Mouse (Mus musculus): ENCODE measurements around the gene Mff.

The Mff gene

DNA sequence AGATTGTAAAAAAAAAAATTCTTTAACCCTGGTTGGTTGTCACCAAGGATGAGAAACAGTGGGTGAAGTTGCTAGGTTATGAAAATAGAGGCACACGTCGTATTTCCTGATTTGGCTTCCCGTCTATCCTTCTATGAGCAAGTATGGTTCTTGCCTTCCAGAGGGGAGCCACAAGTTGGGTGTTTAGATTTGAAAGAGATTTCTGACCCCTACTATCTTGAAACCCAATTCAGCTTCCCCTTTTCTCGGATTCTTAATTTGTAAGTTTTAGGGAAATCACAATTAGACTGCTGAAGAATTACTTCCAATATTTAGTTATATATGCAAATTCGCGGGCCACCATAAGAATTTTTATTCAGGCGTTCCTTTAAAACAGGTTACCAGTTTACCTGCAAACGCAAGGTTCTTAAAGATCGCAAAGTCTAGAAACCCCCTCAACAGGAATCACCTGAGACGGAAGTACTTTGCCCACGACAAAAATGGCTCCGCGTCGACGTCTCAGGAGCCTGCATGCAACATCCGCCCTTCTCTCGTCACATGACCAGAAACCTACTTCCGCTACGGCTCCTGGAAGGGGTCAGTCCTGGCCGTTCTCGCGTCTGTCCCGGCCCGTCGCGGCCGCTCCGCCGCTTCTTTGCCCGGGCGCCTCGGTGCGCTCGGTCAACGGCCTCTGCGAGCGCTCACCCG, at the start of gene Mff:
TSS of gene Mff (plus strand) at position 552 of the 687 bp plus-strand sequence.
- DNase-seq (ENCODE audit: low spot score): peak; percentile 85

DNA sequence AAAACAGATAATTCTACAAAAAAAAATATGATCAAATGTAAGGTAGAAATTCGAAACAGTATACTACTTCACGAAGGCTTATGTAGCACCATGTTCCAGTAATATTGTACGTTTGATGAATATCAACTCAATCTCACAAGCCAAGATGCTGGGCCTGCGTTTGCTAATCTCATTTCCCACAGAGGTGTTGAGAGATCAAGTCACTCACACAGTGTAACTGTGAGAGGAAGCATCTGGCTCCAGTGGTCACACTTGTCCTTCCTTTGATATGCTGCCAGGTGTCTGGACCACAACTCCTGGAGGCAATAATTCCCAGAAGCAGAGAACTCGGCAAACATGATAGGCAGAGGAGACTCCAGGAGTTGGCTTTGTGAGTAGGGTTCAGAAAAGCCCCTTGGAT, 38.4 kb upstream of the Mff start:
- no peak for DNase-seq (ENCODE audit: low spot score)

DNA sequence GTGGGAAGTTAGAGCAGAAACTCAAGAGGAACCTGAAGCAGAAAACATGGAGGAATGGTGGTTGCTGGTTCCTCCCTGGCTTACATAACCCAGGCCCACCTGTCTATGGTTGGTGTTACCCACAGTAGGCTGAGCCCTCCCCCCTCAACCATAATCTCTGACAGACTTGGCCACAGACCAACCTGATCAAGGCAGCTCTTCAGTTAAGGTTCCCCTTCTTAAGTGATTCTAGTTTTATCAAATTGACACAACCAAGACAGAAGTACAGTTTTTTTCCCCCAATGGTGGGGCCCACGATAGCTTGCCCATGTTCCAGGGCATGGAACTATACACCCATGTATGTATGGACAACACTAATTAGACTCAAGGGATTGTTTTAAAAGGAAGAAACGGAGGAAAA, 37.8 kb upstream of the Mff start:
- no peak for DNase-seq (ENCODE audit: low spot score)

DNA sequence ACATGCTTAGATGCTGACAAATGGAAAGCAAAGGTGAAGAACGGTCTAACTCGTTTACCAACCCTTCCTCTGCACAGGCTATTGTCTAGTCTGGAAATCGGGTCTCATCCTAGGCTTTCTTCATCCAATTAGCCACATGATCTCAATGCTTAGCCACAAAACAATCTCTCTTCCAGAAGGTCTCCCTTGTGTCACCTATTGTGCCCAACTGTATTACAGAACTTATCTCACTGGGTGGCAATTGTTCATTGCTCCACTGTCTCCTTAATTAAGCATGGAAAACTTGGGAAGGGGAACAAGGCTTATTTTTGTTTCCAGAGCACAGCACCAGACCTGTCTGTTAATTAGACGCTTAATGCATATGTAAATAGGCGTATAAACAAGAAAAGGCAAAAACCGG, 36.8 kb upstream of the Mff start:
- no peak for DNase-seq (ENCODE audit: low spot score)

GRCm38 (mm10) chr1:82695915-82696314, 28.8 kb upstream of the Mff start:
- DNase-seq (ENCODE audit: low spot score): no peak

GRCm38 (mm10) chr1:82717816-82718512, 6.7 kb upstream of the Mff start:
- no peak for DNase-seq (ENCODE audit: low spot score)

DNA sequence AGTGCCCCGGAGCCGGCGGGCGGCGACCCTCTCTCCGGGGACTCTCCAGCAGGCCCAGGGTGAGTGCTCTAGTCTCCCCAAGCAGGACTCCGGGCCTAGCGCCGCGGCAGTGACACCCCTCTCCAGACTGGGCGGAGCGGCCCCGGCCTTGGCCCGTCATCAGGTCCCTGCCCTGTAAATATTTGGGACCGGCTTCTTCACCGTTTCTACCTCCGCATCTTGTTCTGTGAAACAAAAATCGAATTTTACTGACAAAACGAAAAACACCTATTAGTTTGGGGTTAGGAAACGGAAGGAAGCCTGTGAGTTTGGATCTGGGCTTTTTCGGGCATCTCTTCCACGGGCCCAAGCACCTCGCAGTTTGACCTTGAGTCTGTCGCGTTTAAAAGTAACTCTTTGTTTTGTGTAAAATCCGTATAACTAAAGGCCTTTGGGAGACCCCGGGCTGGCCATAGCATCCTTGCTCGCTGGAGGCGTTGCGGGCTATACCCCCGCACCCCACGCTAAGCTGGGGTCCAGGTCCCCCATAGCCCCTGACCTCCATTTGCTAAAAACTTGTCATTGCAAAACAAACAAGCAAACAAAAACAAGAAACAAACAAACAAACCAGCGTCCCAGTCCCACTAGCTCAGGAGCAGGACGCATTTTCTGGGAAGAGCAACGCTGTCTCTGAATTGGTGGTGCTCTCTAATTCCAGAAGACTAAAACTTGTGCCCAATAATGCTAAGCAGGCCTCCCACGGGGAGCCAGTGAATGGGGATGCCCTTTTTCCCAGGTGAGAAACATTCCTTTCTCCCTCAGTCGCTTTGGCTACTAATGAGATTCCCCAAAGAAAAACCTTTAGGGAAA, 560 bp downstream of the Mff start:
- no peak for DNase-seq (ENCODE audit: low spot score)

GRCm38 (mm10) chr1:82725875-82726185, 1.1 kb downstream of the Mff start:
- no peak for DNase-seq (ENCODE audit: low spot score)

GRCm38 (mm10) chr1:82726482-82726881, 1.8 kb downstream of the Mff start:
- no peak for DNase-seq (ENCODE audit: low spot score)

- no peak for DNase-seq (ENCODE audit: low spot score)
These were observed 8.7 kb downstream of the Mff start for GRCm38 (mm10) chr1:82733357-82733756.

DNA sequence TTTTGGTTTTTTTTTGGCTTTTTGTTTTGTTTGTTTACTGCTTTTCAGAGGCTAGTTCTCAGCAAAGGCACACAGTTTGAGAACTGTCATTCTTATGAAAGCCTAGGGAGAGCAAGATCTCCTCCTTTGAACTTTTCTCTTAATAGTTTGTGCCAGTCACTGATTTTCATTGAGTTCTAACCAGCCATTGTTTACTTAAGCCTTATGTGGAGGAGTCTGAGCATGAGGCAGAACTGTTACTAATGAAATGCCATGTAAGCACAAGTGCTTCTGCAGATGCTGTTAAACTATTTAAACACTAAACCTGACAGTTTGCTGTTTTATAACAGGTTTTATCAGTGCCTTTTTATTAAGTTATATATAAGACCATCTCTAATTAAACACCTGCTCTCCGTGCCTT, 13.4 kb downstream of the Mff start:
- DNase-seq (ENCODE audit: low spot score): no peak

DNA sequence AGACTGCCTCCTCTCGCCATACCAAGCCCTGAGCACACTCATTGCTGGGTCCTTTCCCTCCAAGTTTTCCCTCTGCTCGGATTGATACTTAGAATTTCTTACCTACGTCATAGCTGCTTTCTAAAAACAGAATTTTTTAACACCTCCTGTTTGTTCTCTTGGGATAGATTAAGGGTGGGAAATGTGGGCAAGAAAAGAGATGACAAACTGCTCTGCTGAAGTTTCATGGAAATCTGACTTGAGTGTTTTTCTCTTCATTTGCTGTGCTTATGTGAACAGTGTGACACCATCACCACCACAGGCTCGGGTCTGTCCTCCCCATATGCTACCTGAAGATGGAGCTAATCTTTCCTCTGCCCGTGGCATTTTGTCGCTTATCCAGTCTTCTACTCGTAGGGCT, 16.8 kb downstream of the Mff start:
- DNase-seq (ENCODE audit: low spot score): no peak

GRCm38 (mm10) chr1:82743962-82744361, 19.3 kb downstream of the Mff start:
- DNase-seq (ENCODE audit: low spot score): no peak

GRCm38 (mm10) chr1:82746408-82746807, 21.7 kb downstream of the Mff start:
- DNase-seq (ENCODE audit: low spot score): no peak

DNA sequence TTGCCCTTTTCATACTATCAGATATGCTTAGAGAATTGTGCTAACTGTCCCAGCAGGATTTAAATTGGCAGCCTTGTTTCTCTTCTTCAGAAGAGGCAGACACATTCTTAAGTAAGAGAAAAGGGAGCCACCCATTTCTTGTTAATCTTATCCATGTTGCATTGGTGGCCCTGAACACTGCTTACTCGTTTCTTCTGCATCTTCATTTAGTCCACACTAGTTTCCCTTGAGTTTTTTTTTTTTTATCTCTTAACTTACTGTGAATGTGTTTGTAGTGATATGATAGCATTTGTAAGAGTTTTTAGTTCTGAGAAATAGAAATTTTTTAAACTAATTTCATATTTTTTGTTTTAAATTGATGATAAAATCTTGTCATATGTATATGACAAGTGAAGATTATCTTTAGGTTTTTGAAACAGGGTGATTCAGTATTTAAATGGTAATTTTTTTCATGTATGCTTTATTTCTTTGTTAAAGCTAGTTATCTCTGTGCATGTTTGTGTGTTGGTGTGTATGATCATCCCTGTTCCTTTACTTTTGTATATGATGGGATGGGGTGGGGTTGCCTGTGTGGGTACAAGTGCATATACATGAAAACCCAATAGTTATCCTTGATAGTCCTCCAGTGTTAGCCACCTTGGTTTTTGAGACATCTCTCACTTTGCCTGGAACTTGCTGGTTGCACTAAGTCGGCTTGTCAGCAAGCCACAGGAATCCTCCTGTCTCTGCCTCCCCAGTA, 23.2 kb downstream of the Mff start:
- no peak for DNase-seq (ENCODE audit: low spot score)

DNA sequence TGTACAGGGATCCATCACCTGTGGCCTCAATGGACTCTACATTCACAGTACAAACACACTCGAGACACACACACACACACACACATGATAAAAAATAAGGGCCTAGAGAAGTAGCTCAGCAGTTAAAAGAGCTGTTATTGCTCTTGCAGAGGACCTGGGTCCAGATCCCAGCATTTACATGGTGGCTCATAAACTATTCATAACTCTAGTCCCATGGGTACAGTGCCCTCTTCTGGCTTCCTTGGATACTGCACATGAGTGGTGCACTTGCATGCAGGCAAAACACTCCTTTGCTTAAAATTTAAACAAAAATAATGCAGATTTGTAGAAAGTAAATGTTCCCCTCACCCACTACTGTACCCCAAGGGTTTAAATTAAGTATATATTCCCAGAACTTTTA, 34.8 kb downstream of the Mff start:
- DNase-seq (ENCODE audit: low spot score): no peak

DNA sequence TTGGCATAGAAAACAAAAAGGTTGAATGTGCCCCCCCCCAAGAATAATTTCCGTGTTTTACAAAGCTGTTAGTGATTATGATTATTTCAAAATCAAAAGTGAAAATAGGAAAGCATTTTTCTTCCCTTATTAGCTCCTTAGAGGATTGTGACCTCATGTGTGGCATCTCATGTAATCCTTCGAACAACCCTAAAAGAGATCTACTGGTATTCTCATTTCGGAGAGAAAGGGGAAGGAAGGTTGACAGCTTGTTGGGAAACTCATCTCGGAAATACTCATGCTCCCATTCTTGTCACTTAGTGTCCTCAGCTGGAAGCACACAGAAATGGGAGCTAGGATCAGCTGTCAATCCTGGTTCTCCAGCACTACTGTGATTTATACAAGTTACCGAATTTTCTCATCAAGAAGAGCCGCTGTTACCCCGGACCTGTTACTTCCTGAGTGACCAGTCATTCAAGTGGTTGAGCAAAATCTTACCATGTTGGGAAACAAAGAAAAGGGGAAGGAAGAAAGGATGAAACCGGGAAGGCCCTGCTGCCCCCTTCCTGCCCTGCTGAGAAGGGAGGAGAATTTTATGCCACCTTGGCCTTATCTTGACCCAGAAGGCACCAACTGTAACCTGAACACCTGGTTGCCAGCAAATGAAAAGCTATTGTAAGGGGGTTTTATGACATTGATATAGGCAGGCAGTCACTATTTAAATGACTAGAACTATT, 36.9 kb downstream of the Mff start:
- no peak for DNase-seq (ENCODE audit: low spot score)

DNA sequence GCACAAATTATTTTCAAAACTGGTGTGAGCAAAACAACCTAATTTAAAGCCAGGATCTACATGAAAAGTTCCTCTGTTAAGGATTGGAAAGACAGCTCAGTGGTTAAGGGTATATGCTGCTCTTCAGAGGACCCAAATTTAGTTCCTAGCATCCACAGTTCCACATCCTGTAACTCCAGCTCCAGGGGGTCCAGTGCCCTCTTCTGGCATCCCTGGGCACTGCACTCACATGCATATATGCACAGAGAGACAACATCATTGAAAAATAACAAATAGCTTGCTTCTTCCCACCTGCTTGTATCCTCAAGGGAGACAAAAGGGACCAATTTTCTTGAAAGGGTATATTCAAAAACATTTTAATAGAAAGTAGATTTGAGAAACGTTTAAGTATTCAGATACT, 37.6 kb downstream of the Mff start:
- DNase-seq (ENCODE audit: low spot score): no peak

GRCm38 (mm10) chr1:82766227-82766626, 41.5 kb downstream of the Mff start:
- no peak for DNase-seq (ENCODE audit: low spot score)

GRCm38 (mm10) chr1:82766641-82767040, 42.0 kb downstream of the Mff start:
- no peak for DNase-seq (ENCODE audit: low spot score)

DNA sequence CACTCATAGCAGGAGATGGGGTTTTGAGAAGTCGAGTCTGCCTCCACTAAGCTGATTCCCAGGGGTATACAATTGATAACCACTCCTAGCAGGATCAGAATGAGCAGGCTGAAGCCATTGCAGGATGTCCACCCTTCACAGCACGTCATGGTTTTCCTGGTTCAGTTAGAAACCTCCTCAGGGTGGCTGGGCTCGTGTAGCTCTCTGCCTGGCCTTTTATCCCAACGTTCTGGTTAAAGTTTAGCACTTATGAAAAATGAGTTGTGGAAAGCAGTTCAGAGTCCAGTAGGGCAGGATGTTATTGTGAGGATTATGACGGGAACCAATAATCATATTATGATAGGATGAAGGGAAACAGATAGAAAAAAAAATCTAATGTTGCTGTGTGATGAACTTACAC, 43.6 kb downstream of the Mff start, which contains the start of gene Tm4sf20:
TSS of gene Tm4sf20 (minus strand) at position 193 of the 400 bp plus-strand sequence.
- DNase-seq (ENCODE audit: low spot score): no peak
